Mouse (Mus musculus): ENCODE data around the gene Ogfod2. TPM values are rescaled to one million over a fixed set of nuclear protein-coding genes. Genes with fewer than 3 reads are reported as not detected.

Ogfod2 gene
- total RNA-seq, 2 experiments from 2014 or later, result 32.5 to 34.6 TPM

DNA sequence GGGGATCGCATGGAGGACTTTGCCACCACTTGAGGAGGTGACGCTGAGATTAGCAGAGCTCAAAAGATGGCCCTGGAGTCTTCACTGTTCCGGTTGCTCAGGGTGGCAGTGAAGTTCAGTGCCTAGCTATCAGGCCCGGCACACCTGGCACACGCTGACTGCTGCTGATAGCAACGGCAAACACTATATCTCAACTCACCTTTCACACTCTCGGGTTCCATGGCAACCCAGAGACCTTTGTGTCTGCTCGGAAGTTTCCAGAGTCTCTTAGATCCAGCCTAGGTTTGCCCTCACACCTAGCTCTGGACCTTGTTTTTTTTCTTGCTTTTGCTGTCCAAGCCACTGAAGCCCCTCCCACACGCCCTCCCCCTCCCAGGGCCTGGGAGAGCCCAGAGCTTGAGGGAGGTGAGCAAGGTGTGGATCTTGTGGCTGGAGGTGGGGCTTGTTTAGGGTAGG is 20.1 kb upstream of the Ogfod2 start:
- intact Hi-C loops (cut with DNase I), result loop anchor here (5.0 kb wide), 1 partner anchor 145 kb away; no protein-coding TSS in a partner anchor
- peak in 1 of 2 experiments; percentile 31 for DNase-seq (ENCODE audit: extremely low spot score in 1 of 2, low spot score in 2 of 2)

GRCm38 (mm10) chr5:124093120-124093794 is 18.8 kb upstream of the Ogfod2 start:
- intact Hi-C loops (cut with DNase I), result loop anchor here (5.0 kb wide), 1 partner anchor 146 kb away; no protein-coding TSS in a partner anchor
- DNase-seq (ENCODE audit: extremely low spot score in 1 of 2, low spot score in 2 of 2), result peak in 1 of 2 experiments; percentile 85

DNA sequence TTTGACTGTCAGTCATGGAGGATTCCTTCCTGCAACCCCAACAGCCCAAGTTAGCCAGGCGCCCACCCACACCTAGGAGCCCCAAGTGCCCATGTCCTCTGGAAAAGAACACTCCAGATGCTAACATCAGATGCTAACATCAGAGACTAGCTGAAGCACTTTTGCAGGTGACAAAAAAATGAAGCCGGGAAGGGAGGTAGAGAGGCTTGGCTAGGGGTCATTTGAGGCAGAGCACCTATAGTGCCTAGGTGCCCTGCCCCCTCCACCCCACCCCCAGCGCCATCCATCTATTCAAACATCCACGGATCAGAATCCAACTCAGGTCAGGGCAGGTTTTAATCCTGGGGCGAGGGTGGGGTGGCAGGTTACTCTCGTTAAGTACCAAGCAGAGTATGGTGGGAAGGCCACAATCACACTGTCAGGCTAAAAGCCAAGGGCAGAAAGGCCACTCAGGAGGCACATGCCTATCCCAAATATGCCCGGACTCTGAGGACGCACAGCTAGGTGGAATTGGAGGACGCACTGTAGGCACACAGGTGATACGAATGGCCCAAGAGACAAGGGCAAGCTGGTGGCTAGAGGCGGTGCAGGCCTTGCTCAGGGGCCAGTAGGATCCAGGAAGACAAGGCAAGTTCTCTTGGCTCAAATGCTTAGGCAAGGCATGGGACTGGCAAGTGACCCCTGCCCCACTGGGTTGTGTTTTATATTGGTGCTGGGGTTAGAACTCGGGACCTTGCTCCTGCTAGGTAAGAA is 18.1 kb upstream of the Ogfod2 start:
- intact Hi-C loops (cut with DNase I), result loop anchor here (5.0 kb wide), 1 partner anchor 147 kb away; no protein-coding TSS in a partner anchor

DNA sequence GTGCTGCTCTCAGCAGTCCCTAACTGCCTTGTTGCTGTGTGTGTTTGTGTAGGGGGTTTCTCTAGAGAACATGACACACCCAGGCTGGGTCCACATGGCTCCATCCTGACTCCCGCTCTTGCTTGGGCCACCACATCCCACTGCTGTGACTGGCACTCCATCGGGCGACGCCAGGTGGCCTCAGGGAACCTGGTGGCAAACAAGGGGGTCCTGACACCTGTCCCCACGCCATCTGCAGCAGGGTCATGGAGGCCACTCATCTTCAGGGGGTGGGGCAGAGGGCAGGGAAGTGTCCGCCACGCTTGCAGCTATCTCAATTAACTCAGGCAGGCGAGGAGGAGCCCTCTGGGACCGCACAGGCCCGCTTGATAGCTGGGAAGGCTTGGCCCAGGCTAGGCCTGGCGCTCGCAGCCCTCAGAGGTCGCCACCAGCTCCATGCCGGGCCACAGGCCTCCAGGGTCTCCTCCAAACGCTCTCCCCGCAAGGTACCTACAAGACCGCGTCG is 17.0 kb upstream of the Ogfod2 start:
- intact Hi-C loops (cut with DNase I), result no loop called here
- DNase-seq (ENCODE audit: extremely low spot score in 1 of 2, low spot score in 2 of 2), result peak in 1 of 2 experiments; percentile 58

More for the DNA sequence above, 18.1 kb upstream of the Ogfod2 start:
- peak in 1 of 2 experiments; percentile 18 for DNase-seq (ENCODE audit: extremely low spot score in 1 of 2, low spot score in 2 of 2)

DNA sequence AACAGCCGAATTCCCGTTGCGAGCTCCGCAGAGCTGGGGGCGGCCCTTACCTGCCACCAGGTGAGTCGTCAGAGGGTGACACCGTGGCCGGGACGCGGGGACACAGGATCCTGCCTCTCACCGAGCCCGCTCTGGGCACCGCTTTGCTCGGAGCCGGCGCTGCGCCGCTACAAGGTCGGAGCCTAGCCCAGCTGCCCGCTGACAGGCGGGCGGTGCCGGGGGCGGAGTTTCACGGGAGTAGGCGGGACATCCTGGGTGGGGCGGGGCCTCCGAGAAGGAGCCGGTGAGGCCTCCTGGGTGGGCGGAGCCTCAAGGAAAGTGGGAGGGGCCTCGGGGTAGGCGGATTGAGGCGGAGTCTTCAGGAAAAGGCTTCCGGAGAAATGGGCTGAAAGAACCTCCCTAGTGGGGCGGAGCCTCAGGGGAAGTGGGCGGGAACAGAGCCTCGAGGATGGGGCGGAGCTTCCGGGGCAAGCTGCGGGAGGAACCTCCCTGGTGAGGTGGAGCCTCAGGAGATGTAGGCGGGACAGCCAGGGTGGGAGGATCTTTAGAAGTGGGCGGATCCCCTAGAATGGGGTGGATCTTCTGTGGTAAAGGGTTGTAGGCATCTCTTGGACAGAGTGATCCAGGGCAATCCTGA is 16.4 kb upstream of the Ogfod2 start, which contains the start of gene Abcb9:
Gene Abcb9, minus strand, starts transcription at position 203 of the 637 bp plus-strand sequence.
- DNase-seq (ENCODE audit: extremely low spot score in 1 of 2, low spot score in 2 of 2), result peak; percentile 93 to 97
- intact Hi-C loops (cut with DNase I), result no loop called here

DNA sequence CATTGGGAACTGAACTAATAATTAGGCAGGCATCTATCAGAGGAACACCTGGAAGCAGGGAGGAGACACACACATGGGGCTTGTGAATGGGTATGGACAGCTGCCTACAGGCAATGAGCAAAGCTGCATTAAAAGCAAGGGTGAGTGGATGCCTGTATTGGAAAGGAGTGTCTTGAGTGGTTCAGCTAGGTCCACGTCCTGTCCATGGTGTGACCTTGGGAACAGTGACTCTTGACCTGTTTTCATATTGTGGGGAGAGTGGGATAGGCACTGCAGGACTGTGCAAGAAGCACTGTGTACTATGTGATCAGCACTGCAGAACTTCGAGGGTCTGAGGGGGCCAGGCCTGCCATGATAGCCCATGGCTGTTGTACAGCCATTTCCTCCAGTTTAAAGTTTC is 13.2 kb upstream of the Ogfod2 start:
- no peak for DNase-seq (ENCODE audit: extremely low spot score in 1 of 2, low spot score in 2 of 2)
- intact Hi-C loops (cut with DNase I), result no loop called here

DNA sequence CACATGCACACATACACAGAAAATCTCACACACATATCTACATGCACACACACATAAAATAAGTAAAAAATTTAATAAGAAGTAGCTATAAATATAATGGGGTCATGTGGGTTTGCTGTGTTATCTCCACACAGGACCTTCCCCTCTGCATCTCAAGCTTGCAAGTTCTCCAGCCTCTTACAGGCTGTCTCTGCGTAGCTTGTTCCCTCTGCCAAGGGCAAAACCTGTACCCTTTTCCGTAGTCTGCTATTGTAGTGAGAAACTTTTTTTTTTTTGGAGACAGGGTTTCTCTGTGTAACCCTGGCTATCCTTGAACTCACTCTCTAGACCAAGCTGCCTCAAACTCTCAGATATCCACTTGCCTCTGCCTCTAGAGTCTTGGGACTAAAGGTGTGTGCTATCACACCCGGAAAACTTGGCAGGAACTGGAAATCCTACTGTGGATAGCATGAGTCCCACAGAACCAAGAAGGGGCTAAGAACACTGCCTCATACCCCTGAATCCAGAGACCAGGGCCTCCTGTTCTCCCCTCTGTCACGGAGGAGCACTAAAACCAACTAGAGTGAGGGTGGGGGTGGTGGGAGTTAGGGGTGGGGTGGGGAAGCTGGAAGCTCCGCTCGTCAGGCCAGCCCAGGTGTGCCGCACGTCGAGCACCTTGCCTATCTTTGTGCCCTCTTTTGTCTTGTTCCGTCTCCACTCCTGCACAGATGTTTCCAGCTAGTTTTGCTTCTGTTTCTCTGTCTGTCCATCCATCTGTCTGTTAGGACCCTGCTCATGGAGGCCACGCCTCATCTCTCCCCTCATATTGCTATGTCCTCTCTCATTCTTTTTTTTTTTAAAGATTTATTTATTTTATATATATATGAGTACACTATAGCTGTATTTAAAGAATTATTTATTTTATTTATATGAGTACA is 11.7 kb upstream of the Ogfod2 start:
- intact Hi-C loops (cut with DNase I), result no loop called here

DNA sequence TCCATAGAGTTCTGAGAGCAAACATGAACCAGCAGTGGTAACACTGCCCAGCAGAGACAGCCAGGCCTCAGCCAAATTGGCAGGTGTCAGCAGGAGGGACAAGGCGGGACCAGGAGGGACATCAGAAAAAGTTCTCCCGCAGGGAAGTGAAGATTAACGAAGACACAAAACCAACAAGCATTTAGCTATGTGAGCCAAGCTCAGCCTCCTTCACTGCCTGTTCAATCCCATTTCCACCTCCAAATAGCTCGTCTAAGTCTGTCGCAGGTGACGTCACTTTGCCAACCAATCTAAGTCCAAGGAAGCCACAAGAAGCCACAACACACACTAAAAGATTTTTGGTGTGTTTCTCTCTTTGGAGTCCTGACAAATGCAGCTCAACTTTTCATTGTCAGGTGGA is 9.8 kb upstream of the Ogfod2 start:
- intact Hi-C loops (cut with DNase I), result no loop called here
- no peak for DNase-seq (ENCODE audit: extremely low spot score in 1 of 2, low spot score in 2 of 2)

More for the DNA sequence above, 11.7 kb upstream of the Ogfod2 start:
- DNase-seq (ENCODE audit: extremely low spot score in 1 of 2, low spot score in 2 of 2), result no peak

- no peak for DNase-seq (ENCODE audit: extremely low spot score in 1 of 2, low spot score in 2 of 2)
- intact Hi-C loops (cut with DNase I), result no loop called here
Measured at GRCm38 (mm10) chr5:124103020-124103419, 9.1 kb upstream of the Ogfod2 start.

- DNase-seq (ENCODE audit: extremely low spot score in 1 of 2, low spot score in 2 of 2), result no peak
- intact Hi-C loops (cut with DNase I), result no loop called here
Measured at GRCm38 (mm10) chr5:124103552-124103951, 8.5 kb upstream of the Ogfod2 start.

GRCm38 (mm10) chr5:124111077-124111741 is 888 bp upstream of the Ogfod2 start:
- intact Hi-C loops (cut with DNase I), result no loop called here
- peak in 1 of 2 experiments; percentile 54 for DNase-seq (ENCODE audit: extremely low spot score in 1 of 2, low spot score in 2 of 2)

DNA sequence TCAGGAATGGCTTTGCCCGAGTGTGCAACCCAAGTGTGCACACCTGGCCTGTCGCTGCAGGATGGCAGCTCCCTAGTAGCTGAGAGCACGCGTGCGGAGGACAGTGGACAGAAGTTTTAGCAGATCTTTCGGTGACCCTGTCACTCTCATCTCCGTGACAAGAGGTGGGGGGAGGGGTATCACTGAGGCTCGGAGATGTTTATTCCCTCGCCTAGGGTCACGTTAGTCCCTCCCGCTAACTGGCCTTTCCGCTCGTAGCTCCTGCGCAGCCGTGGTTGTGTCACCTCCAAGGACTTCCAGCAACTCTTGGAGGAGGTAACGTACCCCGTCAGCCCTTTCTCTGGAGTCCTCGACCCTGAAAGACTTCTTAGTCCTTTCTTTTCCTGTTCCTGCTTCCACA is 434 bp downstream of the Ogfod2 start:
- intact Hi-C loops (cut with DNase I), result no loop called here
- DNase-seq (ENCODE audit: extremely low spot score in 1 of 2, low spot score in 2 of 2), result peak in 1 of 2 experiments; percentile 62

DNA sequence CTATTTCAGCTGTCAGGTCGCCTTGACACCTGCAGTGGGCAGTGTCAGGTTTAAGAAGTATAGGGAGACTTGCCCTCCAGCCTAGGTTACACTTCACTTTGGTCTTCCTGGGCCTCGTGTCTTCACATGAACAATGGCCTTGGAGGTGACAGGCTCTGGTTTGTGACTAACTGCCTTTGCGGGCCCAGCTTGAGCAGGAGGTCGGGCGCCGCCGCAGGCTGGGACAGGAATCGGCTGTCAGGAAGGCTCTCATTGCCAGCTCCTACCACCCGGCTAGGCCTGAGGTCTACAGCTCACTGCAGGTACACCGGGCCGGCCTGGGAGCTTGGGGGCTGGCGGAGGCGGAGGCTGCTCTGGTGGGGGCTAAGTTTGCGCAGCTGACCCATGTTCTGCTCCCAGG is 933 bp downstream of the Ogfod2 start:
- peak in 1 of 2 experiments; percentile 80 for DNase-seq (ENCODE audit: extremely low spot score in 1 of 2, low spot score in 2 of 2)
- intact Hi-C loops (cut with DNase I), result no loop called here

- intact Hi-C loops (cut with DNase I), result loop anchor here (5.0 kb wide), 1 partner anchor 138 kb away; no protein-coding TSS in a partner anchor
- DNase-seq (ENCODE audit: extremely low spot score in 1 of 2, low spot score in 2 of 2), result peak in 1 of 2 experiments; percentile 57
Measured at GRCm38 (mm10) chr5:124114276-124115025, 2.4 kb downstream of the Ogfod2 start.

GRCm38 (mm10) chr5:124115531-124115930 is 3.4 kb downstream of the Ogfod2 start:
- DNase-seq (ENCODE audit: extremely low spot score in 1 of 2, low spot score in 2 of 2), result no peak
- intact Hi-C loops (cut with DNase I), result loop anchor here (5.0 kb wide), 1 partner anchor 137 kb away; no protein-coding TSS in a partner anchor

GRCm38 (mm10) chr5:124115990-124116845 is 4.1 kb downstream of the Ogfod2 start, which contains the start of gene Arl6ip4:
Gene Arl6ip4, plus strand, starts transcription at chr5:124116089.
- intact Hi-C loops (cut with DNase I), result loop anchor here (5.0 kb wide), 1 partner anchor 136 kb away; no protein-coding TSS in a partner anchor
- DNase-seq (ENCODE audit: extremely low spot score in 1 of 2, low spot score in 2 of 2), result peak; percentile 75 to 85

Measured in left cerebral cortex, postnatal 10 days (tissue).